Mouse (Mus musculus) liver, embryonic 14.5 days (tissue): ENCODE measurements around the gene Tbck.

ENCODE experiments used
- CTCF ChIP-seq: IDR thresholded peaks from 2 replicates; pipeline ENCODE4 v1.5.1; 2016; ENCODE audit warnings: antibody characterized with exemption, low read depth, control low read depth
- EP300 ChIP-seq: IDR thresholded peaks from 2 replicates; pipeline ENCODE4 v1.6.1; 2016; ENCODE audit warnings: antibody characterized with exemption, low read depth

GRCm38 (mm10) chr3:132747766-132748165, 63.8 kb downstream of the Tbck start:
- TF ChIP-seq CTCF (no peak), EP300 (no peak)
